Mouse (Mus musculus) kidney, postnatal 0 days (tissue): ENCODE data around the gene Kif13a. TPM values are rescaled to one million over a fixed set of nuclear protein-coding genes. Genes with fewer than 3 reads are reported as not detected.

Experiments used
- ATAC-seq: fragments of 200-750 bp; cut with Nextera tagmentation; replicated peaks from 2 replicates; pipeline ENCODE4 v1.8.0; 2017; ENCODE audit warnings: low read depth, moderate number of reproducible peaks, moderate TSS enrichment, moderate library complexity; ENCODE audit not compliant: low FRiP score
- DNase-seq: peaks from one replicate; pipeline ENCODE4 v3.0.0-alpha.2; 2016; ENCODE audit warnings: low spot score
- H3K27ac ChIP-seq: fragments of 300-500 bp; sonication (generic); 2 replicates; pipeline ENCODE4 v1.5.1; 2014; ENCODE audit warnings: mild to moderate bottlenecking
- H3K27me3 ChIP-seq: fragments of 300-500 bp; sonication (generic); 2 replicates; pipeline ENCODE4 v1.6.1; 2014; ENCODE audit warnings: low read length, mixed read lengths; ENCODE audit not compliant: insufficient read depth
- H3K36me3 ChIP-seq: fragments of 300-500 bp; sonication (generic); 2 replicates; pipeline ENCODE4 v1.6.1; 2014; ENCODE audit warnings: low read length, mixed read lengths; ENCODE audit not compliant: insufficient read depth
- H3K4me1 ChIP-seq: fragments of 300-500 bp; sonication (generic); replicated peaks from 2 replicates; pipeline ENCODE4 v1.6.1; 2014; ENCODE audit warnings: antibody characterized with exemption, low read length, mixed read lengths; ENCODE audit not compliant: insufficient read depth
- H3K4me2 ChIP-seq: fragments of 300-500 bp; sonication (generic); 2 replicates; pipeline ENCODE4 v1.6.1; 2014; ENCODE audit warnings: mild to moderate bottlenecking, low read length, moderate library complexity, mixed read lengths
- H3K4me3 ChIP-seq: fragments of 300-500 bp; sonication (generic); replicated peaks from 2 replicates; pipeline ENCODE4 v1.5.1; 2014; ENCODE audit warnings: low read depth, low read length
- H3K9ac ChIP-seq: fragments of 300-500 bp; sonication (generic); 2 replicates; pipeline ENCODE4 v1.6.1; 2014; ENCODE audit warnings: low read depth, low read length
- H3K9me3 ChIP-seq: fragments of 300-500 bp; sonication (generic); replicated peaks from 2 replicates; pipeline ENCODE4 v1.6.1; 2016; ENCODE audit warnings: low read length, inconsistent platforms, mixed read lengths
- CTCF ChIP-seq: IDR thresholded peaks from 2 replicates; pipeline ENCODE4 v1.5.1; 2016; ENCODE audit warnings: antibody characterized with exemption, low read depth, mild to moderate bottlenecking, moderate library complexity
- WGBS: fragments of 180-500 bp; shearing (Covaris S2); extraction: QIAGEN DNeasy Blood & Tissue Kit; methylation state at CpG from one replicate; pipeline ENCODE4 v1.1.7; 2014; 5-methylcytosine and 5-hydroxymethylcytosine counted together
- polyA plus RNA-seq: library from polyadenylated mRNA; unstranded; fragments of >200 nt; fragmentation: Nextera tagmentation; extraction: Ambion mirVana; gene quantifications from 2 replicates; pipeline ENCODE4 v1.2.1, GENCODE M21; 2015

Kif13a gene
- polyA plus RNA-seq, 1 experiment from 2014 or later: 13.1 TPM

GRCm38 (mm10) chr13:46838551-46838950, 91.1 kb downstream of the Kif13a start:
- Histone ChIP-seq H3K4me3 (no peak overlapping the region), H3K36me3 (no peaks in the 10 kb centered on the region), H3K27me3 (no peaks in the 10 kb centered on the region), H3K9ac (no peak overlapping the region), H3K9me3 (no peaks in the 10 kb centered on the region), H3K27ac (no peak overlapping the region), H3K4me1 (no peaks in the 10 kb centered on the region), H3K4me2 (no peak overlapping the region)
- peak; percentile 58 for DNase-seq
- 57% methylated on average over 2 of the region's 2 CpGs for WGBS
- TF ChIP-seq CTCF: peak; percentile 75
- no peak for ATAC-seq

GRCm38 (mm10) chr13:46835351-46835750, 94.3 kb downstream of the Kif13a start:
- Histone ChIP-seq H3K9me3 (no peaks in the 10 kb centered on the region), H3K27me3 (no peaks in the 10 kb centered on the region), H3K9ac (no peak overlapping the region), H3K27ac (no peak overlapping the region), H3K4me2 (no peak overlapping the region), H3K4me1 (no peaks in the 10 kb centered on the region), H3K36me3 (0 out of 2 replicates have a peak, but pooled peaks cover 9% of the 10 kb centered on the region), H3K4me3 (no peak overlapping the region)
- no peak for DNase-seq
- TF ChIP-seq CTCF: no peak
- ATAC-seq: no peak
- 92% methylated on average over 11 of the region's 11 CpGs for WGBS

- ATAC-seq (no peak), DNase-seq (no peak)
- TF ChIP-seq CTCF: peak; percentile 18; the same call in 1 of the 2 replicates
- no peak overlapping the region for H3K4me3 ChIP-seq
- WGBS: 94% methylated on average over 10 of the region's 10 CpGs
- H3K9ac ChIP-seq: no peak overlapping the region
- no peak overlapping the region for H3K4me2 ChIP-seq
- no peak overlapping the region for H3K27ac ChIP-seq
- 0 out of 2 replicates have a peak, but pooled peaks cover 9% of the 10 kb centered on the region for H3K36me3 ChIP-seq
- no peaks in the 10 kb centered on the region for H3K4me1 ChIP-seq
- no peaks in the 10 kb centered on the region for H3K27me3 ChIP-seq
- no peaks in the 10 kb centered on the region for H3K9me3 ChIP-seq
Observed at GRCm38 (mm10) chr13:46834805-46835204, 94.9 kb downstream of the Kif13a start.

- 77% methylated on average over 5 of the region's 5 CpGs for WGBS
- no peaks in the 10 kb centered on the region for H3K4me1 ChIP-seq
- no peak for ATAC-seq
Observed at GRCm38 (mm10) chr13:46833586-46833985, 96.1 kb downstream of the Kif13a start.

GRCm38 (mm10) chr13:46832956-46833355, 96.7 kb downstream of the Kif13a start:
- WGBS: 80% methylated on average over 3 of the region's 3 CpGs
- 0 out of 2 replicates have a peak, but pooled peaks cover 9% of the 10 kb centered on the region for H3K36me3 ChIP-seq
- no peaks in the 10 kb centered on the region for H3K4me1 ChIP-seq
- H3K4me2 ChIP-seq: no peak overlapping the region
- ATAC-seq: no peak
- H3K27me3 ChIP-seq: no peaks in the 10 kb centered on the region
- H3K9me3 ChIP-seq: no peaks in the 10 kb centered on the region
- no peak overlapping the region for H3K9ac ChIP-seq
- peak; percentile 57 for TF ChIP-seq CTCF
- H3K27ac ChIP-seq: no peak overlapping the region
- no peak for DNase-seq
- no peak overlapping the region for H3K4me3 ChIP-seq

More at GRCm38 (mm10) chr13:46833586-46833985, 96.1 kb downstream of the Kif13a start:
- DNase-seq: no peak
- Histone ChIP-seq H3K27me3 (no peaks in the 10 kb centered on the region), H3K4me3 (no peak overlapping the region), H3K4me2 (no peak overlapping the region), H3K27ac (no peak overlapping the region), H3K36me3 (0 out of 2 replicates have a peak, but pooled peaks cover 9% of the 10 kb centered on the region), H3K9ac (no peak overlapping the region), H3K9me3 (no peaks in the 10 kb centered on the region)
- no peak for TF ChIP-seq CTCF

GRCm38 (mm10) chr13:46823271-46823670, 106.4 kb downstream of the Kif13a start:
- H3K36me3 ChIP-seq: peaks cover 11% of the 10 kb centered on the region; the same call in 1 of the 2 replicates
- H3K4me3 ChIP-seq: no peak overlapping the region
- H3K4me1 ChIP-seq: no peaks in the 10 kb centered on the region
- DNase-seq (no peak), ATAC-seq (no peak)
- no peak overlapping the region for H3K9ac ChIP-seq
- no peaks in the 10 kb centered on the region for H3K9me3 ChIP-seq
- H3K27me3 ChIP-seq: no peaks in the 10 kb centered on the region
- no peak overlapping the region for H3K27ac ChIP-seq
- WGBS: 94% methylated on average over 4 of the region's 4 CpGs
- no peak overlapping the region for H3K4me2 ChIP-seq
- no peak for TF ChIP-seq CTCF

GRCm38 (mm10) chr13:46822200-46822599, 107.5 kb downstream of the Kif13a start:
- Histone ChIP-seq H3K27ac (no peak overlapping the region), H3K27me3 (no peaks in the 10 kb centered on the region), H3K9me3 (no peaks in the 10 kb centered on the region), H3K4me3 (no peak overlapping the region), H3K4me2 (no peak overlapping the region), H3K4me1 (no peaks in the 10 kb centered on the region), H3K9ac (no peak overlapping the region), H3K36me3 (peaks cover 11% of the 10 kb centered on the region; the same call in 1 of the 2 replicates)
- TF ChIP-seq CTCF: no peak
- WGBS: 90% methylated on average over 8 of the region's 8 CpGs
- no peak for DNase-seq
- ATAC-seq: no peak
